Mouse (Mus musculus) ovary, postnatal 14 days (tissue): Measurements from ENCODE around the gene AL732309.1.

ENCODE experiments used
- DNase-seq: peaks from one replicate; pipeline ENCODE4 v3.0.0; 2022; ENCODE audit warnings: low spot score

AL732309.1 gene

DNA sequence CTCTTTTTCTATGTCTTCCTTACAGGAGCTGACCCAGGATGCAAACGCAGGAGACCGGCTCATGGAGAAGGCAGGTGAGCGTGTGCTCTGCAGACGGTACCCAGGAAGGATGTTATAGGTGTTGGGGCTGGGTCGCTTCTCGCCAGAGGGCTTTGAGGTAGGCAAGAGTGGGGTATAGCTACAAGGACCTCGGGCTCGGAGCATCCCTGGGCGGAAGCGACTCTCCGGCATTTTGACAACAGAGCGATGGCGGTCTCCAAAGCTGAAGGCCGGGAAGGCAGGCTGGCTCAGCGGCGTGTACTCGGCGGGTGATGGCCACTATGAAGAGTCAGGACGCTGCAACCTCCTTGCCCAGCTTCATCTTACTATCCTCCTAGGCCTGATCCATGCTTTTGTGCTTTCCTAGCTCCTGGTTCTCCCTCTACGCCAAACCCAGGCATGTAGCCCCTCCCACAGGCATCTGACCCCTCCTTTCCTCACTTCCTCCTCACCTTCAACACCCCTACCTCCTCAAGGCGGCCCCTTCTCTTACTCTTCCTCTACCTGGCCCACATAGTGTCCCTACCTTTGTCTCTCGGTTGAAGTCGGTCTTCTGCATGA lies 33.3 kb downstream of the AL732309.1 start:
- DNase-seq: no peak

DNA sequence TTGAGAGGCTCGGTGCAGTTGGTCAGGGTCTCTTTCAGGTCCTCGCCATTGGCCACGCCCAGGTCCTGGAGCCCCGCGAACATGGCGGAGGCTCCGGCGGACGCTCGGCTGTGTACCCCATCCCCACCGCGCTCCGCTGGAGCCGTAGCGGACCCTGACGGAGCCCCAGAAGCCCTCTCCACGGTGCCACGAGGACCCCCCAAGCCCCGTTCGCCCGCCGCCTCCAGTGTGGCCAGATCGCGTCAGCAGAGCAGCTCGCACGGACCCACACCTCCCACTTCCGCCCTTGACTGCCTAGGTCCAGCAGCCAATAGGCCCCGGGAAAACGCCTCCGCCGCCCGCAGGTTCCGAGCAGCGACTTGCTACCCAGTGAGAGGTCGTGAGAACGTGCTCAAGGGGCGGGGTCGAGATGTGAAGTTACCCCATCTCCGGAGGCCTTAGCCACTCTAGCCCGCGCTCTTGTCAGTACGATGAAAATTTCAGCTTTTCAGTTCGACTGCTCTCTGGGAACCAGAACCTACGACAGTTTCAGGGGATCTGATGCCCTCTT lies 35.5 kb downstream of the AL732309.1 start, which contains the start of gene Nelfb:
Gene Nelfb, minus strand, starts transcription at position 369 of the 550 bp plus-strand sequence.
- DNase-seq: peak; percentile 90

DNA sequence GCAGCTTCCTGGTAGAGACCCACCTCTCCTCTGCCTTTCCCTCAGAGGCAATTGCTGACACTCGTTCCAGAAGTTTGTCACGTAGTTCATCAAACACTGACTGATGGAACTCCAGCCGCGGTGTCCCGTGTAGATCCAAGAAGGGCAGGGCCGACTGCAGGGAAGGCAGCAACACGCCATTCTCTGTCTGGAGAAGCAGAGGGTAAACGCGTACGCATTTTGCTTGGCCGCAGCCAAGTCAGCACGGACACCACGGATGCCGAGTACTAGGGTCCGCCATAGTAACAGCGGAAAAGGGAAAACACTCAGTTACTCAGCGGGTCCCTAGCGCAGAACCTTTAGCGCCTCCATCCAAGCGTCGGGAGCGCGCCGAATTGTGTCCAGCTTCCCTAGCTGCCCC lies 36.0 kb downstream of the AL732309.1 start:
- DNase-seq: no peak

DNA sequence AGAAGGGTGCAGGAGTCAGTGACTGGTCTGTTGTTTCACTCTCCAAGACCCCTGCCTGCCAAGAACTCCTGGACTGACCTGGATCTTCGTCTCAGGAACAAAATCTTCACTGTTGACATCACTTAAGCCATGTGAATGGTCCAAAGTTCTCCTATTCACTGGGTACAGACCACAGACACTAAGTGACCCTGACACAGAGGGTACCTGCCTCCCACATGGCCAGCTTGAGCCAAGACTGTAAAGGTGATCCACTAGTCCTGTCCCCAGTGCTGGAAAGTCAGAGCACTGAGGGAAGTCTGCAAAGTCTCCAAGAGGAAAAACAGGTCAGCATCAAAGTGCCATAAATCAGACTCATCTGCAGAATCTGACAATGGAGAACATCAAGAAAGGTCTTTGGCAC lies 39.1 kb downstream of the AL732309.1 start:
- no peak for DNase-seq

DNA sequence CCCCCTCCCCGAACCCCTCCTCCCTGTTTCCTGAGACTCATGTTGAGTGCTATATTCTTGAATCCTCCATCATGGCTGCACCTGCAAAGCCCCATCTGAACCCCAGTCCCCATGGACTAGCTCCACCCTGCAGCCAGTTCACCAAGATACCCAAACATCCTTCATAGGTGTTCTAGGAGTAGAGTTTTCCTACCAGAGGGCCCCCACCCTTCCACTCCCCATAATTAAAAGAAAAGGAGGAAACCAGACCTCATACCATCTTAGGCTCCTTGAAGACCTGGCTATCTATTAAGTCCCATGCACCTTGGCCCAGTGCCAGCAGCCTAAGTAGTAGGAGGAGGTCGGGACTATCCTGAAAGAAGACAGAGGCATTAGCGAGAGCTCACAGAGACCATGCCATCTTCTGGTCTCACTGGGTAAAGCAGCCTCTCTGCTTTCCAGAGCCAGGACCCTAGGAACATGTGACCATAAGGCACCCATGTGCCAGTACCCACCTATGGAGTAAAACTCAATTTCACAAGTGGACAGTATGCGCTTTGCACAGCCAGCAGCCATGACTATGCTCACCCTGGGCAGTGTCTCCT lies 42.9 kb downstream of the AL732309.1 start:
- DNase-seq: no peak

DNA sequence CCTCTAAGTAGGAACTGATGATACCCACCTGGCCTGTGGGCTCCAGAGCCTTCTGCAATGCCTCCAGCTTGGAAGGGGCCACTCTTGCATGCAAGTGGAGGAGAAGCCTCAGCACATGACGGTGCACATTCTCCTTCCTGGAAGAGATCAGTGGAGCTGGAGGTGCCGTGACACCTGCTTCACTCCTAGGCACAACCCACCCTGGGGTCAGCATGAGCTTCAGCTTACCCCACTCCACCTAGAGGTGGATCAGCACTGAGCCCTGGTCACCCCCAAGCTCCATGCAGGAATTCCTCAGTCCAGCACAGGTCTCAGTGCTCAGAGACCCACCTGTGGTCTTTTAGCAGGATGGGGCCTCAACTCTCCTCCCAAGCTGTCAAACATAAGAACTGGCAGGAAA lies 46.0 kb downstream of the AL732309.1 start:
- DNase-seq: no peak

DNA sequence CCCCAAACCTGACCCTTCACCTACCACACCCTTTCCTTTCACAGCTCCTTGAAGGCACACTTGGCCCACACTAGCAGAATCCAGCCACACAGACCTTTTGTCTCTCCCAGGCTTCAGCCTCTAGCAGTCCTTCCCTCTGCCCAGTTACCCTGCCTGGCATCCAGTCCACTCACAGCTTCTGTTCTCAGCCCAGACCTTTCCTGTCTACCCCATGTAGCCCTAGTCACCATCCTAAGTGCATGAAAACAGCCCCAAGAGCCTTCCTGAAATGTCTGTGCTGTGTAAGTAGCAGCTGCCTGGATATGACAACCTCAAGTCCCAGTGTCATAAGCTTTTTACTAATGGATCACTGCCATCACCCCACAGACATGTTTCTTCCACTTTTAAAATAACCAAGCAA lies 48.7 kb downstream of the AL732309.1 start:
- DNase-seq: no peak

DNA sequence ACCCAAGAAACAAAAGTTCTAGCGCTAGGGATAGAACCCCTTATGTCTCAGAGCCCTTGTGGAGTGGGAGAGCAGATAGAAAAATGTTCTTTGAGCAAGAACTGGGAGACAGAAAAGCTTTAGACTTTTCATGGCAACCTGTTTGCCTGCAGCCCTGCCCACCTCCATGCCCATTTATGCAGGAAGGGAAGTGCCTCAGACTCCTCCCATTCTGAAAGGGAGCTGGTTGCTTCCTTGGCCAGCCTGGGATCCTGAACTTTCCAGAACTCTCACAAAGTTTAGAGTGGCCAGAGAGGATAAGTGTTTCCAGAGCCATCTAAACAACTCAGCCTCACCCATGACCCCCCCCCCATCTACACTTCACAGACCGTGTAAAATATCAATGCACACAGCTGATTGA lies 49.5 kb downstream of the AL732309.1 start:
- no peak for DNase-seq

DNA sequence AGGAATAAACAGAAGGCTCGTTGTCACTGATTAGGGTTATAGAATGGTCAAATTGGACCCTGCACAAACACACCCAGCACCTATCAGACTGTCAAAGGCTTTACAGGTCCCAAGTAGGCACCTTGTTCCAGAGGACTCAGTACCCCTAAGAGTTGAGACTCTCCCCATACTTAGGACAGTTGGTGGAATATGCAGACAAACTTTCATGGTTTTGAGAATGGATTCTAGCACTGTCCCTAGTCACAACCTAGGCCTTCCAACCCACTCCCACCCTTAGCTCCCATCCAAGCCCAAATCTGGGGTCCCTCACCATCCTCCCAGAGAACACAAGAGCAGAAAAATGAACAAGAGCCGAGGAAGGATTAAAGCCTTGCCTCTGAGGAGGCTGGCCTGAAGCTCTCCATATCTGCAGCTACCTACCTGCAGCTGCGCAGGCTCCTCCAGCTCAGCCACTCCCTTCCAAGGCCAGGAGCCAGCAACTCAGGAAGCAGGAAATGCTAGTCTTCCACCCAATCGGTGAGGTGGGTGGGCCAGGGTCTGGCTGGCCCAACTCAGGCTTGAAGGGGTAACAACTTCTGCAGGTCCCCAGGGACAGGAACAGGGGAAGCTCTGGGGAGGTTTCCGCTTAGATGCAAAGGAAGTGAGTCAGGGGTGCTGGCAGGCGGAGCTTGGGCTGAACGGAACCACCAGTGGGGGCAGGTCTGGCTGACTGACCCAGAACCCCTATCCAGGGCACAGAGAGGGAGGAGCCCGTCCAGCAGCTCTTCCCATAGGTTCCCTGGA lies 50.3 kb downstream of the AL732309.1 start, which contains the start of gene Tor4a:
Gene Tor4a, minus strand, starts transcription at position 715 of the 783 bp plus-strand sequence.
- peak; percentile 66 for DNase-seq

DNA sequence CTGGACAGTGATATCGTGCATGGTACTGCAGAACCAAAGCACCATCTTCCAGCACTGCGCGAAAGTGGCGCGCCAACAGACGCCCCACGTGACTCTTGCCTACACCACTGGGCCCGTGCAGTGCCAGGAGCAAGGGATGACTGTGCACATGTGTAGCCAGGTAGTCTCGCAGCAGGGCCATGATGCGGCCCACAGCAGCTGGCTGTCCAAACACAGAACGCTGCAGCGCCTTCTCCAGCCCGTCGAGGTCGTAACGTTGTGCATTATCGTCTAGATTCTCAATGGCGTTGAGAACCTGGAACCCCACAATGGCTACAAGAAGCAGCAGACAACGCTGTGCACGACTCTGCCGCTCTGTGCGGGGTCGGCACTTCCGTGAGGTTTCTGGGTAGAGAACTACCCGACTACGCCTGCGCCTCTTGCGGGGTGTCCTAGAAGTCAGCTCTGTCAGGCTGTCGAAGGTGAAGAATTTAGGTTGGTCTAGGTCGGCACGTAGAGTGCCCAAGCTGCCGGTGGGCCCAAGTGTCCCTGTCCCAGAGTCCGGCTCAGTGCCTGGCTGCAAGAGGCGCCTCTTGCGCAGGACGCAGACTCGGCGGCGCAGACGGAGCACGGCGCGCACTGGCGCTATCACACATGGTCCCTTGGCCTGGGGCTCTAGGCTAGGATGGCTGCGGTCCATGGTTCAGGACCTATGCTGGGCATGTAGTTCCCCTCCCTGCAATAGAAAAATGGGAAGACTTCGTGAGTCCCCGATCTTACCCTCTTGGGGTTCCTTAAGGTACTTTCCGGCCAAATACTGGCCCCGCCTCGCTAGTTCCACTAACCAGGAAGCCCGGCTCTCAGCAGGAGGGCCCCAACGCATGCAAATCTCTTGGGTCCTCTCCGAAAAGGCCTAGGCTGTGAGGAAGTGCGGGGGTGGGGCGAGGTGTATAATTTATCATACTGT lies 51.2 kb downstream of the AL732309.1 start:
- DNase-seq: no peak
